23 mouse cellular contexts compared by ENCODE assay signal in the genomic region with DNA sequence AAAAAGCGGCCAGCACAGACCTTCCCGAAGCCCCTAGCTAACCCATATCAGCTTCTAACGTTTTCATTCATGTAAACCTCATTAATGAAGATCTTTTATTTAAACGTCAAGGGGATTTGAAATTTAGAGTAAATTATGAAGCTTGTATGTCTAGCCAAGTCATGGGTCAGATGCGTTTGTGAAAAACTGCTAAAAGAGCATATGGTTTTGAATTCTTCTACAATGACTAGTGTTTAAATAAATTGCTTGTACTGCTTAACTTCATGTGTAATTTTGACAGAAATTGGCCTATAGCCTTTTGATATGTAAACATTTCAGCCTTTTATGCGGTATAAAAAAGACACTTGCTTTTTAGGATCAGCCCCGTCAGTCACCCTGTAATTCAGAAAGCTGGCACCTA. TPM values are rescaled to one million over a fixed set of nuclear protein-coding genes. Genes with fewer than 3 reads are reported as not detected.
A peak's percentile ranks its signal among the peaks of the same experiment; 100 is the strongest.
DNase-seq lines count a peak whose midpoint lies in the region; ATAC-seq and TF ChIP-seq lines count a peak whose summit lies in the region.
"Had no signal": no experiment of that assay in that cellular context is flagged by ENCODE, and none has a peak within 500 bp of the region (broad histone marks: within the 10 kb centered on the region; RNA-seq: fewer than 3 reads in every experiment).

No protein-coding gene starts in this region.

- H3K9me3 ChIP-seq in hindbrain, embryonic 14.5 days (ENCODE audit: control insufficient read depth, low read length) = no peaks in the 10 kb centered on the region
- H3K9me3 ChIP-seq in hindbrain, embryonic 12.5 days (replicated peaks) = no peaks in the 10 kb centered on the region
- H3K9me3 ChIP-seq in midbrain, embryonic 11.5 days (ENCODE audit: control insufficient read depth, low read length) = no peaks in the 10 kb centered on the region
- no peaks in the 10 kb centered on the region for H3K9me3 ChIP-seq in midbrain, postnatal 0 days (ENCODE audit: low read length)
- no peaks in the 10 kb centered on the region for H3K9me3 ChIP-seq in embryonic facial prominence, embryonic 13.5 days
- H3K9me3 ChIP-seq: hindbrain, embryonic 10.5 days; intestine, embryonic 15.5 days had no signal

- no peak for TF ChIP-seq CTCF in midbrain, postnatal 0 days (IDR thresholded peaks at IDR 0.05)

- H3K4me2 ChIP-seq in hindbrain, embryonic 14.5 days (replicated peaks) = no peak overlapping the region
- no peak overlapping the region for H3K4me2 ChIP-seq in hindbrain, embryonic 12.5 days (replicated peaks)
- H3K4me2 ChIP-seq in midbrain, embryonic 11.5 days = no peak overlapping the region
- no peak overlapping the region for H3K4me2 ChIP-seq in midbrain, postnatal 0 days (ENCODE audit: low read depth, low read length, poor library complexity, severe bottlenecking)
- peak overlapping the region; percentile 89; the same call in 1 of the 2 replicates for H3K4me2 ChIP-seq in embryonic facial prominence, embryonic 13.5 days
- H3K4me2 ChIP-seq: forebrain, embryonic 12.5 days; heart, embryonic 12.5 days; intestine, embryonic 15.5 days had no signal

- WGBS in hindbrain, embryonic 14.5 days = 4% methylated on average over 7 of the region's 7 CpGs
- WGBS in hindbrain, embryonic 12.5 days = 3% methylated on average over 7 of the region's 7 CpGs
- WGBS in midbrain, embryonic 11.5 days = 2% methylated on average over 7 of the region's 7 CpGs
- whole genome bisulfite sequencing in midbrain, postnatal 0 days = 2% methylated on average over 7 of the region's 7 CpGs
- WGBS in embryonic facial prominence, embryonic 13.5 days = 7% methylated on average over 7 of the region's 7 CpGs

- no peak overlapping the region for H3K27ac ChIP-seq in hindbrain, embryonic 14.5 days
- H3K27ac ChIP-seq in hindbrain, embryonic 12.5 days = no peak overlapping the region
- H3K27ac ChIP-seq in midbrain, embryonic 11.5 days (ENCODE audit: low read depth, low read length) = no peak overlapping the region
- no peak overlapping the region for H3K27ac ChIP-seq in midbrain, postnatal 0 days (ENCODE audit: low read depth, low read length)
- H3K27ac ChIP-seq in embryonic facial prominence, embryonic 13.5 days = no peak overlapping the region
- H3K27ac ChIP-seq: forebrain, embryonic 12.5 days; hindbrain, embryonic 10.5 days; intestine, embryonic 15.5 days had no signal

- peak; percentile 39 for DNase-seq in hindbrain, embryonic 14.5 days (ENCODE audit: low spot score)
- peak; percentile 93 for DNase-seq in midbrain, embryonic 11.5 days (ENCODE audit: low spot score, missing footprints)
- DNase-seq in midbrain, postnatal 0 days (ENCODE audit: low spot score) = no peak
- DNase-seq in embryo, embryonic 11 days = peak; percentile 19
- DNase-seq in gastrocnemius, postnatal 4 days (ENCODE audit: low spot score in 2 of 2) = no peak
- no peak for DNase-seq in layer of hippocampus, adult 9-10 months (ENCODE audit: low spot score)
- DNase-seq: adrenal gland, postnatal 10 days; cerebellum, adult 11-12 months; cerebellum, adult 9-10 months; cerebellum, postnatal 25 days; gastrocnemius, postnatal 14 days had no signal

- H3K27me3 ChIP-seq in hindbrain, embryonic 14.5 days (ENCODE audit: control insufficient read depth, insufficient read depth, low read length) = peaks cover 80% of the 10 kb centered on the region
- H3K27me3 ChIP-seq in hindbrain, embryonic 12.5 days = peaks cover 74% of the 10 kb centered on the region
- peaks cover 82% of the 10 kb centered on the region for H3K27me3 ChIP-seq in midbrain, embryonic 11.5 days (ENCODE audit: control insufficient read depth, insufficient read depth, low read length)
- H3K27me3 ChIP-seq in midbrain, postnatal 0 days (ENCODE audit: insufficient read depth, low read length) = peaks cover 43% of the 10 kb centered on the region
- H3K27me3 ChIP-seq in embryonic facial prominence, embryonic 13.5 days = peaks cover 64% of the 10 kb centered on the region

- H3K4me1 ChIP-seq in hindbrain, embryonic 14.5 days (replicated peaks; ENCODE audit: control insufficient read depth, insufficient read depth, low read length) = peaks cover 9% of the 10 kb centered on the region
- H3K4me1 ChIP-seq in hindbrain, embryonic 12.5 days = peaks cover 18% of the 10 kb centered on the region
- H3K4me1 ChIP-seq in midbrain, embryonic 11.5 days (ENCODE audit: control insufficient read depth, insufficient read depth, low read length) = peaks cover 12% of the 10 kb centered on the region
- no peaks in the 10 kb centered on the region for H3K4me1 ChIP-seq in midbrain, postnatal 0 days (ENCODE audit: insufficient read depth, low read length)
- H3K4me1 ChIP-seq in embryonic facial prominence, embryonic 13.5 days = peaks cover 33% of the 10 kb centered on the region

- H3K36me3 ChIP-seq in hindbrain, embryonic 14.5 days (replicated peaks; ENCODE audit: control insufficient read depth, insufficient read depth) = no peaks in the 10 kb centered on the region
- no peaks in the 10 kb centered on the region for H3K36me3 ChIP-seq in hindbrain, embryonic 12.5 days
- H3K36me3 ChIP-seq in midbrain, embryonic 11.5 days (ENCODE audit: control insufficient read depth, insufficient read depth, low read length) = no peaks in the 10 kb centered on the region
- H3K36me3 ChIP-seq in midbrain, postnatal 0 days (ENCODE audit: insufficient read depth, low read length) = no peaks in the 10 kb centered on the region
- no peaks in the 10 kb centered on the region for H3K36me3 ChIP-seq in embryonic facial prominence, embryonic 13.5 days
- H3K36me3 ChIP-seq: forebrain, embryonic 12.5 days; G1E; heart, embryonic 12.5 days; hindbrain, embryonic 10.5 days; intestine, embryonic 15.5 days had no signal

- no peak overlapping the region for H3K9ac ChIP-seq in hindbrain, embryonic 14.5 days
- no peak overlapping the region for H3K9ac ChIP-seq in hindbrain, embryonic 12.5 days
- H3K9ac ChIP-seq in midbrain, embryonic 11.5 days (ENCODE audit: low read length) = no peak overlapping the region
- H3K9ac ChIP-seq in midbrain, postnatal 0 days (replicated peaks; ENCODE audit: low read length, poor library complexity, severe bottlenecking) = no peak overlapping the region
- H3K9ac ChIP-seq in embryonic facial prominence, embryonic 13.5 days = no peak overlapping the region
- H3K9ac ChIP-seq: forebrain, embryonic 12.5 days; heart, embryonic 12.5 days; intestine, embryonic 15.5 days had no signal

- no peak for ATAC-seq in hindbrain, embryonic 14.5 days (ENCODE audit: low FRiP score)
- no peak for ATAC-seq in hindbrain, embryonic 12.5 days (ENCODE audit: low FRiP score)
- no peak for ATAC-seq in midbrain, embryonic 11.5 days (ENCODE audit: low FRiP score)
- ATAC-seq in midbrain, postnatal 0 days (ENCODE audit: low FRiP score) = no peak
- ATAC-seq in embryonic facial prominence, embryonic 13.5 days (ENCODE audit: insufficient number of reproducible peaks, insufficient read depth, low FRiP score, low TSS enrichment, low read depth) = no peak
- ATAC-seq: forebrain, embryonic 16.5 days; intestine, embryonic 15.5 days had no signal

- no peak overlapping the region for H3K4me3 ChIP-seq in hindbrain, embryonic 14.5 days (replicated peaks; ENCODE audit: low read length)
- H3K4me3 ChIP-seq in hindbrain, embryonic 12.5 days = no peak overlapping the region
- H3K4me3 ChIP-seq in midbrain, embryonic 11.5 days (ENCODE audit: low read depth, low read length) = no peak overlapping the region
- no peak overlapping the region for H3K4me3 ChIP-seq in midbrain, postnatal 0 days (ENCODE audit: low read depth, low read length)
- no peak overlapping the region; the same call in 1 of the 2 replicates for H3K4me3 ChIP-seq in embryonic facial prominence, embryonic 13.5 days
- H3K4me3 ChIP-seq: forebrain, embryonic 12.5 days; heart, embryonic 12.5 days; hindbrain, embryonic 10.5 days; intestine, embryonic 15.5 days had no signal

RNA-seq across cellular contexts. Expression of gene Gsc, which starts 4.4 kb away (rescaled TPM):
- polyA plus RNA-seq in hindbrain, embryonic 14.5 days (2014; fragmentation: Nextera tagmentation; extraction: Ambion mirVana) = not detected in 2 replicates
- polyA plus RNA-seq in hindbrain, embryonic 12.5 days (2016; fragmentation: Nextera tagmentation; extraction: Ambion mirVana) = 1.5 and 1.8 TPM in 2 replicates
- 0.17 and 0.59 TPM in 2 replicates for polyA plus RNA-seq in midbrain, embryonic 11.5 days (2014; fragmentation: Nextera tagmentation; extraction: Ambion mirVana)
- not detected in 2 replicates for total RNA-seq in midbrain, postnatal 0 days (2014; rRNA removed)
- polyA plus RNA-seq in midbrain, postnatal 0 days (2015; fragmentation: Nextera tagmentation; extraction: Ambion mirVana) = 0.13 and 1.4 TPM in 2 replicates
- 19.0 and 22.0 TPM in 2 replicates for polyA plus RNA-seq in embryonic facial prominence, embryonic 13.5 days (2015; fragmentation: Nextera tagmentation; extraction: Ambion mirVana)
- 1 to 10 TPM in 1 of 2 experiments, under 1 TPM in 1; 0.41 to 1.3 TPM for total RNA-seq in gastrocnemius, postnatal 4 days (2021)
- total RNA-seq: G1E; gastrocnemius, adult 18-20 months; granulocyte monocyte progenitor cell, adult 5-6 weeks; heart, adult 8-10 months had no signal
- polyA plus RNA-seq: cortical plate, adult 2 months; forebrain, embryonic 16.5 days; G1E had no signal

Comparison
In these comparisons a context has a peak if more than half of its experiments do, and no peak if none do; other contexts are left out.
1. DNase-seq: peak in hindbrain, embryonic 14.5 days (single experiment), midbrain, embryonic 11.5 days (single experiment) and embryo, embryonic 11 days (single experiment); none in midbrain, postnatal 0 days (single experiment), gastrocnemius, postnatal 4 days (0 of 2) and layer of hippocampus, adult 9-10 months (single experiment).